Mouse (Mus musculus): ENCODE measurements around the gene Fggy. TPM values are rescaled to one million over a fixed set of nuclear protein-coding genes. Genes with fewer than 3 reads are reported as not detected.

The Fggy gene
- polyA plus RNA-seq, 1 experiment, result 11.4 TPM

GRCm38 (mm10) chr4:95794651-95795050 is 237.3 kb downstream of the Fggy start:
- WGBS, result 80% methylated on average over 6 of the region's 6 CpGs

GRCm38 (mm10) chr4:95795283-95795682 is 238.0 kb downstream of the Fggy start:
- Histone ChIP-seq H3K4me1 (ENCODE audit: control insufficient read depth, insufficient read depth, low read length) (no peaks in the 10 kb centered on the region), H3K27me3 (ENCODE audit: control insufficient read depth, insufficient read depth, low read length) (no peaks in the 10 kb centered on the region), H3K4me3 (replicated peaks; ENCODE audit: insufficient read depth, low read depth, low read length) (no peak overlapping the region), H3K27ac (ENCODE audit: insufficient read depth, low read length) (no peak overlapping the region)
- 88% methylated on average over 2 of the region's 2 CpGs for whole genome bisulfite sequencing
- DNase-seq, result no peak
- TF ChIP-seq CTCF (IDR thresholded peaks at IDR 0.05; ENCODE audit: borderline replicate concordance, insufficient read depth, low read depth, low read length), result no peak
- TF ChIP-seq POLR2A (IDR thresholded peaks at IDR 0.05; ENCODE audit: borderline replicate concordance, insufficient read depth, low read length), result no peak

More at GRCm38 (mm10) chr4:95794651-95795050, 237.3 kb downstream of the Fggy start:
- DNase-seq, result no peak
- H3K27me3 ChIP-seq (ENCODE audit: control insufficient read depth, insufficient read depth, low read length), result no peaks in the 10 kb centered on the region
- H3K27ac ChIP-seq (ENCODE audit: insufficient read depth, low read length), result no peak overlapping the region
- no peaks in the 10 kb centered on the region for H3K4me1 ChIP-seq (ENCODE audit: control insufficient read depth, insufficient read depth, low read length)
- TF ChIP-seq CTCF (IDR thresholded peaks at IDR 0.05; ENCODE audit: borderline replicate concordance, insufficient read depth, low read depth, low read length) (no peak), POLR2A (IDR thresholded peaks at IDR 0.05; ENCODE audit: borderline replicate concordance, insufficient read depth, low read length) (no peak)
- no peak overlapping the region for H3K4me3 ChIP-seq (replicated peaks; ENCODE audit: insufficient read depth, low read depth, low read length)

GRCm38 (mm10) chr4:95819650-95820049 is 262.3 kb downstream of the Fggy start:
- TF ChIP-seq POLR2A (IDR thresholded peaks at IDR 0.05; ENCODE audit: borderline replicate concordance, insufficient read depth, low read length) (no peak), CTCF (IDR thresholded peaks at IDR 0.05; ENCODE audit: borderline replicate concordance, insufficient read depth, low read depth, low read length) (no peak)
- DNase-seq, result no peak

GRCm38 (mm10) chr4:95821906-95822579 is 264.7 kb downstream of the Fggy start:
- H3K27me3 ChIP-seq (ENCODE audit: control insufficient read depth, insufficient read depth, low read length), result no peaks in the 10 kb centered on the region
- H3K4me3 ChIP-seq (replicated peaks; ENCODE audit: insufficient read depth, low read depth, low read length), result no peak overlapping the region
- no peak overlapping the region for H3K27ac ChIP-seq (ENCODE audit: insufficient read depth, low read length)
- DNase-seq, result no peak
- TF ChIP-seq POLR2A (IDR thresholded peaks at IDR 0.05; ENCODE audit: borderline replicate concordance, insufficient read depth, low read length), result no peak
- no peaks in the 10 kb centered on the region for H3K4me1 ChIP-seq (ENCODE audit: control insufficient read depth, insufficient read depth, low read length)
- 65% methylated on average over 3 of the region's 3 CpGs for WGBS

More at GRCm38 (mm10) chr4:95819650-95820049, 262.3 kb downstream of the Fggy start:
- H3K27me3 ChIP-seq (ENCODE audit: control insufficient read depth, insufficient read depth, low read length), result no peaks in the 10 kb centered on the region
- no peaks in the 10 kb centered on the region for H3K4me1 ChIP-seq (ENCODE audit: control insufficient read depth, insufficient read depth, low read length)
- 82% methylated on average over 2 of the region's 2 CpGs for WGBS
- H3K4me3 ChIP-seq (replicated peaks; ENCODE audit: insufficient read depth, low read depth, low read length), result no peak overlapping the region
- H3K27ac ChIP-seq (ENCODE audit: insufficient read depth, low read length), result no peak overlapping the region

GRCm38 (mm10) chr4:95828164-95828563 is 270.9 kb downstream of the Fggy start:
- H3K27me3 ChIP-seq (ENCODE audit: control insufficient read depth, insufficient read depth, low read length), result no peaks in the 10 kb centered on the region
- no peaks in the 10 kb centered on the region for H3K4me1 ChIP-seq (ENCODE audit: control insufficient read depth, insufficient read depth, low read length)
- no peak overlapping the region for H3K27ac ChIP-seq (ENCODE audit: insufficient read depth, low read length)
- WGBS, result 91% methylated on average over 4 of the region's 4 CpGs
- H3K4me3 ChIP-seq (replicated peaks; ENCODE audit: insufficient read depth, low read depth, low read length), result no peak overlapping the region
- TF ChIP-seq CTCF (IDR thresholded peaks at IDR 0.05; ENCODE audit: borderline replicate concordance, insufficient read depth, low read depth, low read length) (no peak), POLR2A (IDR thresholded peaks at IDR 0.05; ENCODE audit: borderline replicate concordance, insufficient read depth, low read length) (no peak)
- DNase-seq, result no peak

GRCm38 (mm10) chr4:95830320-95830719 is 273.0 kb downstream of the Fggy start:
- TF ChIP-seq CTCF (IDR thresholded peaks at IDR 0.05; ENCODE audit: borderline replicate concordance, insufficient read depth, low read depth, low read length), result no peak
- TF ChIP-seq POLR2A (IDR thresholded peaks at IDR 0.05; ENCODE audit: borderline replicate concordance, insufficient read depth, low read length), result no peak
- WGBS, result 60% methylated on average over 2 of the region's 2 CpGs
- no peak for DNase-seq

GRCm38 (mm10) chr4:95839860-95840259 is 282.6 kb downstream of the Fggy start:
- H3K4me3 ChIP-seq (replicated peaks; ENCODE audit: insufficient read depth, low read depth, low read length), result no peak overlapping the region
- 63% methylated on average over 1 of the region's 1 CpGs for WGBS
- DNase-seq, result no peak
- H3K4me1 ChIP-seq (ENCODE audit: control insufficient read depth, insufficient read depth, low read length), result no peaks in the 10 kb centered on the region
- H3K27me3 ChIP-seq (ENCODE audit: control insufficient read depth, insufficient read depth, low read length), result no peaks in the 10 kb centered on the region
- TF ChIP-seq CTCF (IDR thresholded peaks at IDR 0.05; ENCODE audit: borderline replicate concordance, insufficient read depth, low read depth, low read length), result no peak
- no peak for TF ChIP-seq POLR2A (IDR thresholded peaks at IDR 0.05; ENCODE audit: borderline replicate concordance, insufficient read depth, low read length)
- H3K27ac ChIP-seq (ENCODE audit: insufficient read depth, low read length), result no peak overlapping the region

More at GRCm38 (mm10) chr4:95830320-95830719, 273.0 kb downstream of the Fggy start:
- Histone ChIP-seq H3K27me3 (ENCODE audit: control insufficient read depth, insufficient read depth, low read length) (no peaks in the 10 kb centered on the region), H3K4me1 (ENCODE audit: control insufficient read depth, insufficient read depth, low read length) (no peaks in the 10 kb centered on the region), H3K4me3 (replicated peaks; ENCODE audit: insufficient read depth, low read depth, low read length) (no peak overlapping the region), H3K27ac (ENCODE audit: insufficient read depth, low read length) (no peak overlapping the region)

- Histone ChIP-seq H3K27ac (ENCODE audit: insufficient read depth, low read length) (no peak overlapping the region), H3K4me3 (replicated peaks; ENCODE audit: insufficient read depth, low read depth, low read length) (no peak overlapping the region), H3K4me1 (ENCODE audit: control insufficient read depth, insufficient read depth, low read length) (no peaks in the 10 kb centered on the region), H3K27me3 (ENCODE audit: control insufficient read depth, insufficient read depth, low read length) (no peaks in the 10 kb centered on the region)
- no peak for DNase-seq
- WGBS, result 71% methylated on average over 6 of the region's 6 CpGs
- TF ChIP-seq CTCF (IDR thresholded peaks at IDR 0.05; ENCODE audit: borderline replicate concordance, insufficient read depth, low read depth, low read length) (no peak), POLR2A (IDR thresholded peaks at IDR 0.05; ENCODE audit: borderline replicate concordance, insufficient read depth, low read length) (no peak)
Observed at GRCm38 (mm10) chr4:95840389-95841053, 283.2 kb downstream of the Fggy start.
